Mouse (Mus musculus): ENCODE data around the gene Cltc. TPM values are rescaled to one million over a fixed set of nuclear protein-coding genes. Genes with fewer than 3 reads are reported as not detected.
A peak's percentile ranks its signal among the peaks of the same experiment; 100 is the strongest.
"Not testable (repeated sequence)": the region's sequence is repeated elsewhere in the genome, so short reads cannot be mapped to it uniquely, and the experiment has no call there.

The Cltc gene
- total RNA-seq (2014; rRNA removed): 440 and 500 TPM in 2 replicates
- polyA plus RNA-seq (2015; fragmentation: Nextera tagmentation; extraction: Ambion mirVana): 136 and 140 TPM in 2 replicates

DNA sequence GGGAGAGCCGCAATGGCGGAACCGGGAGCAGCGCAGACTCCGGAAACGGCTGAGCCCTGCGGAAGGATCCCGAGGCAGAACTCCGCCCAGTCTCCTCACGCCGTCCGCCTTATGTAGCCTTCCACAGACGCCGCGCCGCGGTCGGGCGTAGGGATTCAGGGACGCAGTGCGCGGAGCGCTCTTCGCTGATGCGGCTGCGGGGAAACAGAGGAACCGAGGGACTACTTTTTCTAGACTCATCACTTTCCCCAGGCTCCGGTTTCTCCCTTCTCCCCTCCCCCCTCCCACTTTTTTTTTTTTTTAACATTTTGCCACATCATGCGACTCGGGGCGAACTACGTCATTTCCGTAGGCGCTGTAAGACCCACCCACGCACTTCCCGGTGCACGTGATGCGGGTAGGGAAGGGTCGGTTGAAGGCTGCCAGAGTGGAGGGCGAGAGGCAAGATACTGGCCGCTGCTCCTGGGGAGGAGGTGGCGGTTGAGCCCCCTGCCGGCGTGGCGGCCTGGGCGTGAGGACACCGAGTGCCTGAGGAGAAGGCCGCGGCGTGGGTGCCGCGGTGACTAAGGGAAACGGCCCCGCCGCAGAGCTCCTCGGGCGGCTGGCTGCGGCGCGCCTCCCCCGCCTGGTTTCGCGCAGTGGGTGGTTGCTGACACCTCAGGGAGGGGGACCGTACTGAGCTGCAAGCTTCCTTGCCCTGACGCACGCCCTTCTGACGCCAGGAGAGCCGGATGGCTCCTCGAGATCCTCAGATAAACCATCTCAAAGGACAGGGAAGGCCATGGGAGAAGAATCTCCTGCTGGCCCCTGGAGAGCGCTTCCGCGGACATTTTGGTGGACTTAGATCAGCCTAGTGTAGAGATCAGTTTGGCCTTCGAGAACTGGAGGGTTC, at the start of gene Cltc:
Gene Cltc (minus strand): TSS at position 86 of the 892 bp plus-strand sequence.
- peak; percentile 71 for TF ChIP-seq CTCF (IDR thresholded peaks at IDR 0.05)
- under 1% methylated on average over 69 of the region's 73 CpGs for WGBS
- peak; percentile 96 for ATAC-seq (ENCODE audit: low FRiP score)

DNA sequence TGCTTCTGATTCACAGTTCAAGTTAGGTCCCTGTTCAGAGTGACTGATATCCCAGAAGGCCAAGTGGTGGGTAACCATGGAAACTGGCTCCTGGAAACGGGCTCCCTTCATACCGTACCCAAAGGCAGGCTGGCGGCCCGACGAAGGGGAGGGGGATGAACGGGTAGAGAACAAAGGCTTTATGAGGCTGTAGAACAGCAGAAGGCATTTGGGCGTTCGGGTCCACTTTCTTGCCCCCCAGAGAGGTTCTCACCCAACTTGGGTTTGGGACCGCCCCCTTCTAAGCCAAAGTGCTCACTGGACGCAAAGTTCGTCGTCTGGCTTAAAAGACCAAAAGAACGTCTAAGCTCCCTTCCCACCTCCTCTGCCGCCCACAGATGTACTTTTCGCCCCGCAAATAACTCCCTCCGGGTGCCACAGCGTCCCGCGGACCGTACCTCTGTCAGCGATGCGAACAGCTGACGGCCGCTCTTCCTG, 49.7 kb upstream of the Cltc start:
- WGBS: 0% methylated on average over 25 of the region's 25 CpGs
- ATAC-seq (ENCODE audit: low FRiP score): peak; percentile 91
- no peak for TF ChIP-seq CTCF (IDR thresholded peaks at IDR 0.05)

More for the DNA sequence above, at the start of gene Cltc:
- Histone ChIP-seq H3K27ac (ENCODE audit: low read depth, low read length) (peak within 1 kb of the TSS; percentile 99), H3K4me1 (ENCODE audit: insufficient read depth, low read length) (peaks cover 5% of the 10 kb centered on the region; the same call in 1 of the 2 replicates), H3K4me3 (ENCODE audit: low read depth, low read length) (peak within 1 kb of the TSS; percentile 98), H3K27me3 (ENCODE audit: insufficient read depth, low read length) (no peaks in the 10 kb centered on the region), H3K9me3 (ENCODE audit: low read length) (no peaks in the 10 kb centered on the region), H3K4me2 (ENCODE audit: low read depth, low read length, poor library complexity, severe bottlenecking) (peak within 1 kb of the TSS; percentile 93), H3K36me3 (ENCODE audit: insufficient read depth, low read length) (no peaks in the 10 kb centered on the region), H3K9ac (replicated peaks; ENCODE audit: low read length, poor library complexity, severe bottlenecking) (peak within 1 kb of the TSS; percentile 99)
- DNase-seq (ENCODE audit: low spot score): peak; percentile 99

DNA sequence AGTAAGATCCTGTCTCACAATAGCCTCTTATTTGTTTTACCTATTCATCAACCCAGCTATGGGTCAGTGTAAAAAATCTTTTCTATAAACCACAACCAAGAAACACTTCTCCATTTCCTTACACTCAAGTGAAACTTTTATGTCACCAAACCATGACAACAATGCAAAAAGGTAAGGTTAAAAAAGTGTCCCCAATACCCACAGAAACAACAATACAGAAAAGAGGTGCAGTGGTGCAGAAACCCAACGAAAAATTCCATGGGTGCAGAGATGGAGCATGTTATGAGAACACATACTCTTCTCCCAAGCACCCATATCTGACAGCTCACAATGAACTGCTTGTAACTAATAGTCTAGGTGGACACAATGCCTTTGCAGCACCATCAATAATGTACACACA, 36.8 kb upstream of the Cltc start:
- Histone ChIP-seq H3K4me1 (ENCODE audit: insufficient read depth, low read length) (no peaks in the 10 kb centered on the region), H3K27ac (ENCODE audit: low read depth, low read length) (no peak overlapping the region), H3K36me3 (ENCODE audit: insufficient read depth, low read length) (peaks cover 19% of the 10 kb centered on the region; the same call in 1 of the 2 replicates), H3K27me3 (ENCODE audit: insufficient read depth, low read length) (no peaks in the 10 kb centered on the region), H3K4me3 (ENCODE audit: low read depth, low read length) (no peak overlapping the region), H3K9me3 (ENCODE audit: low read length) (no peaks in the 10 kb centered on the region), H3K4me2 (ENCODE audit: low read depth, low read length, poor library complexity, severe bottlenecking) (no peak overlapping the region), H3K9ac (replicated peaks; ENCODE audit: low read length, poor library complexity, severe bottlenecking) (no peak overlapping the region)
- ATAC-seq (ENCODE audit: low FRiP score) (no peak), DNase-seq (ENCODE audit: low spot score) (no peak)
- 95% methylated on average over 1 of the region's 1 CpGs for WGBS
- no peak for TF ChIP-seq CTCF (IDR thresholded peaks at IDR 0.05)

More for the DNA sequence above, 49.7 kb upstream of the Cltc start:
- Histone ChIP-seq H3K36me3 (ENCODE audit: insufficient read depth, low read length) (peaks cover 5% of the 10 kb centered on the region; the same call in 1 of the 2 replicates), H3K9me3 (ENCODE audit: low read length) (no peaks in the 10 kb centered on the region), H3K9ac (replicated peaks; ENCODE audit: low read length, poor library complexity, severe bottlenecking) (peak overlapping the region; percentile 60), H3K4me1 (ENCODE audit: insufficient read depth, low read length) (no peaks in the 10 kb centered on the region), H3K4me3 (ENCODE audit: low read depth, low read length) (peak overlapping the region; percentile 99), H3K27me3 (ENCODE audit: insufficient read depth, low read length) (no peaks in the 10 kb centered on the region), H3K27ac (ENCODE audit: low read depth, low read length) (peak overlapping the region; percentile 60), H3K4me2 (ENCODE audit: low read depth, low read length, poor library complexity, severe bottlenecking) (peak overlapping the region; percentile 78)
- peak; percentile 82 for DNase-seq (ENCODE audit: low spot score)

DNA sequence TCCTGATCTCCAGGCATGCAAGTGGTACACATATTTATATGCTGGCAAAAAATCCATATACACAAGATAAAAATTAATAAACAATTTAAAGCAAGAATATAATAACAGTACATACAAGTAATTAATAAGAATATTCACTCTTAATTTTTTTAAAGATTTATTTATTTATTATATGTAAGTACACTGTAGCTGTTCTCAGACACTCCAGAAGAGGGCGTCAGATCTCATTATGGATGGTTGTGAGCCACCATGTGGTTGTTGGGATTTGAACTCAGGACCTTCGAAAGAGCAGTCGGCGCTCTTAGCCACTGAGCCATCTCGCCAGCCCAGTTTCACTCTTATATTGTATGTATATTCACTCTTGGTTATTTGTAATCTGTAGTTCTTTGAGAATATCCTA, 30.1 kb upstream of the Cltc start:
- H3K27ac ChIP-seq (ENCODE audit: low read depth, low read length); DNase-seq (ENCODE audit: low spot score); H3K9ac ChIP-seq (replicated peaks; ENCODE audit: low read length, poor library complexity, severe bottlenecking); H3K4me1 ChIP-seq (ENCODE audit: insufficient read depth, low read length); ATAC-seq (ENCODE audit: low FRiP score); H3K4me2 ChIP-seq (ENCODE audit: low read depth, low read length, poor library complexity, severe bottlenecking); H3K4me3 ChIP-seq (ENCODE audit: low read depth, low read length); H3K9me3 ChIP-seq (ENCODE audit: low read length); H3K27me3 ChIP-seq (ENCODE audit: insufficient read depth, low read length): not testable (repeated sequence)
- WGBS: 93% methylated on average over 5 of the region's 5 CpGs
- peaks cover 16% of the 10 kb centered on the region; the same call in 1 of the 2 replicates for H3K36me3 ChIP-seq (ENCODE audit: insufficient read depth, low read length)

DNA sequence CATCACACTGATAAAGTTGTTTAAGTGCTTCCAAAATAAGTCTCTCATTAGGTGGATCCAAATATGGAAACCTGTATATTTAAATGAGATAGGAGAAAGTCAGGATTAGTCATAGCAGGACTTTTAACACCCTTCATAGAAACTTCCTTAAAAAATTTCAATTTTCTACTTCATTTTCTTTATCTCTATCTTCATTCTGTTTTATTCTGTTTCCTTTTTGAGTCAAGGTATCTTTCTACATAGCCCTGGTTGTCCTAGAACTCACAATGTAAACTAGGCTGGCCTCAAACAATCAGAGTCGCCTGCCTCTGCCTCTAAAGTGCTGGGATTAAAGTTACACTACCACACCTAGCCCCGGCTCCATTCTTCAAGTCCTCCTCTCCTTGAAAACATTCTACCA, 28.4 kb upstream of the Cltc start:
- no peak overlapping the region for H3K4me2 ChIP-seq (ENCODE audit: low read depth, low read length, poor library complexity, severe bottlenecking)
- ATAC-seq (ENCODE audit: low FRiP score) (no peak), DNase-seq (ENCODE audit: low spot score) (no peak)
- H3K4me3 ChIP-seq (ENCODE audit: low read depth, low read length): no peak overlapping the region
- H3K36me3 ChIP-seq (ENCODE audit: insufficient read depth, low read length): peaks cover 16% of the 10 kb centered on the region; the same call in 1 of the 2 replicates
- 98% methylated on average over 2 of the region's 2 CpGs for WGBS
- H3K9me3 ChIP-seq (ENCODE audit: low read length): no peaks in the 10 kb centered on the region
- TF ChIP-seq CTCF (IDR thresholded peaks at IDR 0.05): no peak
- no peak overlapping the region for H3K27ac ChIP-seq (ENCODE audit: low read depth, low read length)
- no peaks in the 10 kb centered on the region for H3K4me1 ChIP-seq (ENCODE audit: insufficient read depth, low read length)
- H3K9ac ChIP-seq (replicated peaks; ENCODE audit: low read length, poor library complexity, severe bottlenecking): no peak overlapping the region
- H3K27me3 ChIP-seq (ENCODE audit: insufficient read depth, low read length): no peaks in the 10 kb centered on the region

DNA sequence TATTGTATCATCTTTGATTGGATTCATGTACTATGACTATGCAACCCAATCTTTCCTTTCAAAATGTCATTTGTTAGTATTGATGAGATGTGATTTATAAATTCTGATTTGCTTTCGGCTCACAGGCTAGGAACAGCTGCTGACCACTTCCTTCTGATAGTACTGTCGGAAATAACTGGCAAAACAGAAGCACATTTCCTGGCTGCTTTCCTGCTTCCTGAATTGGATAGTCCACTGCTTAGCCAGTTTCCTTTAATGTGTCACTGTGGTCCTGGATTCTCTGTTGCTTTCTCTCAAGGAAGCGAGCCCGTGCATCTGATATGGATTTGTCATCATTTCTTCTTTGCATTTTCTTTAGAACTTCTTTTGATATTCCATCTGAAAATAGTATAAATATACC, 12.5 kb upstream of the Cltc start:
- WGBS: 92% methylated on average over 4 of the region's 4 CpGs
- no peak overlapping the region for H3K27ac ChIP-seq (ENCODE audit: low read depth, low read length)
- H3K36me3 ChIP-seq (ENCODE audit: insufficient read depth, low read length): peaks cover 7% of the 10 kb centered on the region
- DNase-seq (ENCODE audit: low spot score) (no peak), ATAC-seq (ENCODE audit: low FRiP score) (no peak)
- H3K27me3 ChIP-seq (ENCODE audit: insufficient read depth, low read length): no peaks in the 10 kb centered on the region
- TF ChIP-seq CTCF (IDR thresholded peaks at IDR 0.05): no peak
- no peaks in the 10 kb centered on the region for H3K9me3 ChIP-seq (ENCODE audit: low read length)
- no peak overlapping the region for H3K4me2 ChIP-seq (ENCODE audit: low read depth, low read length, poor library complexity, severe bottlenecking)
- H3K4me1 ChIP-seq (ENCODE audit: insufficient read depth, low read length): no peaks in the 10 kb centered on the region
- no peak overlapping the region for H3K4me3 ChIP-seq (ENCODE audit: low read depth, low read length)
- no peak overlapping the region for H3K9ac ChIP-seq (replicated peaks; ENCODE audit: low read length, poor library complexity, severe bottlenecking)
